ENCODE assay signal across 8 mouse cellular contexts in genomic region chr4:47352803-47353388, GRCm38 (mm10). TPM values are rescaled to one million over a fixed set of nuclear protein-coding genes. Genes with fewer than 3 reads are reported as not detected.
DNase-seq lines count a peak whose midpoint lies in the region; ATAC-seq and TF ChIP-seq lines count a peak whose summit lies in the region.

Tgfbr1 (plus strand) TSS chr4:47353222.

- ATAC-seq in embryonic facial prominence, embryonic 14.5 days (ENCODE audit: low read depth): peak; percentile 98
- peak; percentile 99 for ATAC-seq in limb, embryonic 13.5 days (ENCODE audit: low FRiP score, low read depth)
- ATAC-seq in midbrain, embryonic 16.5 days: peak; percentile 97

- H3K36me3 ChIP-seq in embryonic facial prominence, embryonic 14.5 days (ENCODE audit: control insufficient read depth, insufficient read depth, low read length): no peaks in the 10 kb centered on the region
- peaks cover 6% of the 10 kb centered on the region for H3K36me3 ChIP-seq in heart, adult 2 months (ENCODE audit: control insufficient read depth, insufficient read depth, low read length)
- no peaks in the 10 kb centered on the region for H3K36me3 ChIP-seq in limb, embryonic 13.5 days
- no peaks in the 10 kb centered on the region for H3K36me3 ChIP-seq in midbrain, embryonic 16.5 days (ENCODE audit: control insufficient read depth, insufficient read depth, low read length)

- no peaks in the 10 kb centered on the region for H3K27me3 ChIP-seq in embryonic facial prominence, embryonic 14.5 days (replicated peaks; ENCODE audit: control insufficient read depth, insufficient read depth, low read length)
- no peaks in the 10 kb centered on the region for H3K27me3 ChIP-seq in heart, adult 2 months (ENCODE audit: control insufficient read depth, insufficient read depth, low read length)
- H3K27me3 ChIP-seq in limb, embryonic 13.5 days: no peaks in the 10 kb centered on the region
- no peaks in the 10 kb centered on the region for H3K27me3 ChIP-seq in midbrain, embryonic 16.5 days (ENCODE audit: control insufficient read depth, insufficient read depth, low read depth, low read length)

- H3K9ac ChIP-seq in embryonic facial prominence, embryonic 14.5 days (ENCODE audit: low read depth, low read length): peak within 1 kb of the TSS; percentile 92
- peak within 1 kb of the TSS; percentile 99 for H3K9ac ChIP-seq in heart, adult 2 months (ENCODE audit: low read depth, low read length)
- peak within 1 kb of the TSS; percentile 94 for H3K9ac ChIP-seq in limb, embryonic 13.5 days
- peak within 1 kb of the TSS; percentile 90 for H3K9ac ChIP-seq in midbrain, embryonic 16.5 days (ENCODE audit: low read depth, low read length)

- peak; percentile 73; the same call in 1 of the 2 replicates for TF ChIP-seq POLR2A in heart, adult 2 months (IDR thresholded peaks at IDR 0.05; ENCODE audit: insufficient read depth, low read depth, low read length)

- H3K79me2 ChIP-seq in heart, adult 2 months (replicated peaks; ENCODE audit: control insufficient read depth, insufficient read depth, low read length): 0 out of 2 replicates have a peak, but pooled peaks cover 1% of the 10 kb centered on the region

- no peak for TF ChIP-seq CTCF in heart, adult 2 months (IDR thresholded peaks at IDR 0.05)

- WGBS in embryonic facial prominence, embryonic 14.5 days: 0% methylated on average over 24 of the region's 65 CpGs
- WGBS in heart, adult 2 months: under 1% methylated on average over 47 of the region's 65 CpGs
- under 1% methylated on average over 41 of the region's 65 CpGs for WGBS in limb, embryonic 13.5 days
- 0% methylated on average over 47 of the region's 65 CpGs for WGBS in midbrain, embryonic 16.5 days

- H3K9me3 ChIP-seq in embryonic facial prominence, embryonic 14.5 days (ENCODE audit: control insufficient read depth, low read length): no peaks in the 10 kb centered on the region
- no peaks in the 10 kb centered on the region for H3K9me3 ChIP-seq in limb, embryonic 13.5 days
- no peaks in the 10 kb centered on the region for H3K9me3 ChIP-seq in midbrain, embryonic 16.5 days (replicated peaks; ENCODE audit: control insufficient read depth, low read length, poor library complexity, severe bottlenecking)

- peaks cover 26% of the 10 kb centered on the region for H3K4me1 ChIP-seq in embryonic facial prominence, embryonic 14.5 days (ENCODE audit: control insufficient read depth, insufficient read depth, low read length)
- peaks cover 2% of the 10 kb centered on the region for H3K4me1 ChIP-seq in heart, adult 2 months (ENCODE audit: control insufficient read depth, insufficient read depth, low read length)
- peaks cover 30% of the 10 kb centered on the region for H3K4me1 ChIP-seq in limb, embryonic 13.5 days
- peaks cover 24% of the 10 kb centered on the region for H3K4me1 ChIP-seq in midbrain, embryonic 16.5 days (ENCODE audit: control insufficient read depth, insufficient read depth, low read length)

- peak within 1 kb of the TSS; percentile 97 for H3K27ac ChIP-seq in embryonic facial prominence, embryonic 14.5 days (replicated peaks; ENCODE audit: low read depth, low read length)
- peak within 1 kb of the TSS; percentile 93 for H3K27ac ChIP-seq in heart, adult 2 months
- peak within 1 kb of the TSS; percentile 93 for H3K27ac ChIP-seq in limb, embryonic 13.5 days
- H3K27ac ChIP-seq in midbrain, embryonic 16.5 days (ENCODE audit: low read length): peak within 1 kb of the TSS; percentile 87

- H3K4me3 ChIP-seq in embryonic facial prominence, embryonic 14.5 days (ENCODE audit: low read depth, low read length): peak within 1 kb of the TSS; percentile 91
- peak within 1 kb of the TSS; percentile 80 for H3K4me3 ChIP-seq in heart, adult 2 months
- H3K4me3 ChIP-seq in limb, embryonic 13.5 days: peak within 1 kb of the TSS; percentile 97
- H3K4me3 ChIP-seq in midbrain, embryonic 16.5 days (ENCODE audit: low read depth, low read length): peak within 1 kb of the TSS; percentile 79

- intact Hi-C loops in heart, adult 2 months (cut with DNase I): loop anchor here (5.0 kb wide), 3 partner anchors 39 to 119 kb away; partner anchors contain the start of genes Alg2 and Sec61b

- DNase-seq in 3T3-L1 (ENCODE audit: low read depth, low spot score): peak; percentile 95
- DNase-seq in adrenal gland, postnatal 4 days (ENCODE audit: low spot score in 2 of 2): peak; percentile 98 to 99
- DNase-seq in embryonic facial prominence, embryonic 14.5 days (ENCODE audit: low spot score): peak; percentile 99
- peak; percentile 98 to 100 for DNase-seq in heart, adult 2 months
- peak; percentile 99 for DNase-seq in kidney, adult 8-10 months
- DNase-seq in spleen, postnatal 10 days (ENCODE audit: low spot score in 2 of 2): peak; percentile 96 to 99

- peak within 1 kb of the TSS; percentile 98 for H3K4me2 ChIP-seq in embryonic facial prominence, embryonic 14.5 days (ENCODE audit: low read depth, low read length)
- H3K4me2 ChIP-seq in limb, embryonic 13.5 days (replicated peaks): peak within 1 kb of the TSS; percentile 95
- peak within 1 kb of the TSS; percentile 96 for H3K4me2 ChIP-seq in midbrain, embryonic 16.5 days (ENCODE audit: low read length)

- no peak for TF ChIP-seq EP300 in heart, adult 2 months (IDR thresholded peaks at IDR 0.05; ENCODE audit: insufficient read depth, low read depth, low read length)

RNA-seq across cellular contexts. Expression of gene Tgfbr1, which starts in this region (rescaled TPM):
- 10 to 100 TPM; 38.0 to 44.0 TPM for total RNA-seq in adrenal gland, postnatal 4 days (2021)
- polyA plus RNA-seq in embryonic facial prominence, embryonic 14.5 days (2014; fragmentation: Nextera tagmentation; extraction: Ambion mirVana): 48.6 and 50.3 TPM in 2 replicates
- total RNA-seq in heart, adult 2 months (2021): 10 to 100 TPM; 13.8 to 14.2 TPM
- 5.1 and 10.7 TPM in 2 replicates for polyA plus RNA-seq in heart, adult 2 months (2012; rRNA removed)
- 49.6 and 52.2 TPM in 2 replicates for polyA plus RNA-seq in limb, embryonic 13.5 days (2015; fragmentation: Nextera tagmentation; extraction: Ambion mirVana)
- polyA plus RNA-seq in midbrain, embryonic 16.5 days (2015; fragmentation: Nextera tagmentation; extraction: Ambion mirVana): 30.2 and 37.8 TPM in 2 replicates

Comparison
In these comparisons a context has a peak if more than half of its experiments do, and no peak if none do; other contexts are left out.
1. Peak in every context shown above with its lines: DNase-seq, ATAC-seq, H3K4me3 ChIP-seq and H3K27ac ChIP-seq.